Mouse (Mus musculus): ENCODE measurements around the gene Rasgef1a. TPM values are rescaled to one million over a fixed set of nuclear protein-coding genes. Genes with fewer than 3 reads are reported as not detected.

Rasgef1a gene
- polyA plus RNA-seq, 1 experiment from 2014 or later: 1.6 TPM

GRCm38 (mm10) chr6:118074151-118074550 lies 62.9 kb downstream of the Rasgef1a start:
- H3K4me3 ChIP-seq (ENCODE audit: inconsistent target): no peak overlapping the region
- H3K36me3 ChIP-seq (ENCODE audit: inconsistent target): no peaks in the 10 kb centered on the region
- no peaks in the 10 kb centered on the region for H3K79me2 ChIP-seq (ENCODE audit: inconsistent target)
- H3K27ac ChIP-seq: no peak overlapping the region
- 71% methylated on average over 3 of the region's 3 CpGs for WGBS (ENCODE audit: missing documents)

- H3K79me2 ChIP-seq (ENCODE audit: inconsistent target): no peaks in the 10 kb centered on the region
- no peak overlapping the region for H3K27ac ChIP-seq
- no peaks in the 10 kb centered on the region for H3K36me3 ChIP-seq (ENCODE audit: inconsistent target)
- 91% methylated on average over 3 of the region's 3 CpGs for WGBS (ENCODE audit: missing documents)
- H3K4me3 ChIP-seq (ENCODE audit: inconsistent target): no peak overlapping the region
These were observed 65.0 kb downstream of the Rasgef1a start for GRCm38 (mm10) chr6:118076256-118076655.

- H3K36me3 ChIP-seq (ENCODE audit: inconsistent target): no peaks in the 10 kb centered on the region
- no peak overlapping the region for H3K27ac ChIP-seq
- no peaks in the 10 kb centered on the region for H3K79me2 ChIP-seq (ENCODE audit: inconsistent target)
- no peak overlapping the region for H3K4me3 ChIP-seq (ENCODE audit: inconsistent target)
- WGBS (ENCODE audit: missing documents): 98% methylated on average over 8 of the region's 8 CpGs
These were observed 65.5 kb downstream of the Rasgef1a start for GRCm38 (mm10) chr6:118076748-118077147.

GRCm38 (mm10) chr6:118077421-118077820 lies 66.2 kb downstream of the Rasgef1a start:
- H3K79me2 ChIP-seq (ENCODE audit: inconsistent target): no peaks in the 10 kb centered on the region
- no peak overlapping the region for H3K4me3 ChIP-seq (ENCODE audit: inconsistent target)
- WGBS (ENCODE audit: missing documents): 27% methylated on average over 7 of the region's 7 CpGs
- H3K36me3 ChIP-seq (ENCODE audit: inconsistent target): no peaks in the 10 kb centered on the region
- no peak overlapping the region for H3K27ac ChIP-seq

- Histone ChIP-seq H3K27ac (no peak overlapping the region), H3K79me2 (ENCODE audit: inconsistent target) (no peaks in the 10 kb centered on the region), H3K4me3 (ENCODE audit: inconsistent target) (no peak overlapping the region), H3K36me3 (ENCODE audit: inconsistent target) (no peaks in the 10 kb centered on the region)
- WGBS (ENCODE audit: missing documents): 84% methylated on average over 10 of the region's 10 CpGs
These were observed 67.5 kb downstream of the Rasgef1a start for GRCm38 (mm10) chr6:118078751-118079150.

GRCm38 (mm10) chr6:118079292-118079691 lies 68.1 kb downstream of the Rasgef1a start:
- 78% methylated on average over 3 of the region's 3 CpGs for WGBS (ENCODE audit: missing documents)
- no peaks in the 10 kb centered on the region for H3K79me2 ChIP-seq (ENCODE audit: inconsistent target)
- H3K27ac ChIP-seq: no peak overlapping the region
- H3K4me3 ChIP-seq (ENCODE audit: inconsistent target): no peak overlapping the region
- H3K36me3 ChIP-seq (ENCODE audit: inconsistent target): no peaks in the 10 kb centered on the region

GRCm38 (mm10) chr6:118079762-118080465 lies 68.7 kb downstream of the Rasgef1a start:
- H3K27ac ChIP-seq: no peak overlapping the region
- WGBS (ENCODE audit: missing documents): 93% methylated on average over 10 of the region's 10 CpGs

GRCm38 (mm10) chr6:118080711-118081110 lies 69.5 kb downstream of the Rasgef1a start:
- no peaks in the 10 kb centered on the region for H3K79me2 ChIP-seq (ENCODE audit: inconsistent target)
- no peaks in the 10 kb centered on the region for H3K36me3 ChIP-seq (ENCODE audit: inconsistent target)
- H3K27ac ChIP-seq: no peak overlapping the region
- WGBS (ENCODE audit: missing documents): 96% methylated on average over 4 of the region's 4 CpGs
- H3K4me3 ChIP-seq (ENCODE audit: inconsistent target): no peak overlapping the region

More at GRCm38 (mm10) chr6:118079762-118080465, 68.7 kb downstream of the Rasgef1a start:
- no peak overlapping the region for H3K4me3 ChIP-seq (ENCODE audit: inconsistent target)
- no peaks in the 10 kb centered on the region for H3K79me2 ChIP-seq (ENCODE audit: inconsistent target)
- no peaks in the 10 kb centered on the region for H3K36me3 ChIP-seq (ENCODE audit: inconsistent target)

GRCm38 (mm10) chr6:118082384-118082783 lies 71.1 kb downstream of the Rasgef1a start:
- no peaks in the 10 kb centered on the region for H3K36me3 ChIP-seq (ENCODE audit: inconsistent target)
- WGBS (ENCODE audit: missing documents): 94% methylated on average over 3 of the region's 3 CpGs
- H3K79me2 ChIP-seq (ENCODE audit: inconsistent target): no peaks in the 10 kb centered on the region
- H3K27ac ChIP-seq: no peak overlapping the region
- H3K4me3 ChIP-seq (ENCODE audit: inconsistent target): no peak overlapping the region

GRCm38 (mm10) chr6:118083608-118084007 lies 72.4 kb downstream of the Rasgef1a start:
- Histone ChIP-seq H3K4me3 (ENCODE audit: inconsistent target) (no peak overlapping the region), H3K27ac (no peak overlapping the region), H3K79me2 (ENCODE audit: inconsistent target) (no peaks in the 10 kb centered on the region), H3K36me3 (ENCODE audit: inconsistent target) (no peaks in the 10 kb centered on the region)
- WGBS (ENCODE audit: missing documents): 89% methylated on average over 6 of the region's 6 CpGs

- Histone ChIP-seq H3K27ac (no peak overlapping the region), H3K36me3 (ENCODE audit: inconsistent target) (no peaks in the 10 kb centered on the region), H3K4me3 (ENCODE audit: inconsistent target) (no peak overlapping the region), H3K79me2 (ENCODE audit: inconsistent target) (no peaks in the 10 kb centered on the region)
- 89% methylated on average over 8 of the region's 8 CpGs for WGBS (ENCODE audit: missing documents)
These were observed 73.4 kb downstream of the Rasgef1a start for GRCm38 (mm10) chr6:118084596-118084995.

- Histone ChIP-seq H3K36me3 (ENCODE audit: inconsistent target) (no peaks in the 10 kb centered on the region), H3K4me3 (ENCODE audit: inconsistent target) (no peak overlapping the region), H3K79me2 (ENCODE audit: inconsistent target) (no peaks in the 10 kb centered on the region), H3K27ac (no peak overlapping the region)
- 69% methylated on average over 8 of the region's 8 CpGs for WGBS (ENCODE audit: missing documents)
These were observed 76.7 kb downstream of the Rasgef1a start for GRCm38 (mm10) chr6:118087955-118088354.

- H3K79me2 ChIP-seq (ENCODE audit: inconsistent target): no peaks in the 10 kb centered on the region
- no peak overlapping the region for H3K27ac ChIP-seq
- WGBS (ENCODE audit: missing documents): 91% methylated on average over 17 of the region's 17 CpGs
- H3K4me3 ChIP-seq (ENCODE audit: inconsistent target): no peak overlapping the region
- no peaks in the 10 kb centered on the region for H3K36me3 ChIP-seq (ENCODE audit: inconsistent target)
These were observed 77.7 kb downstream of the Rasgef1a start for GRCm38 (mm10) chr6:118088750-118089440.

GRCm38 (mm10) chr6:118090827-118091226 lies 79.6 kb downstream of the Rasgef1a start:
- no peak overlapping the region for H3K27ac ChIP-seq
- H3K4me3 ChIP-seq (ENCODE audit: inconsistent target): no peak overlapping the region
- H3K36me3 ChIP-seq (ENCODE audit: inconsistent target): no peaks in the 10 kb centered on the region
- H3K79me2 ChIP-seq (ENCODE audit: inconsistent target): no peaks in the 10 kb centered on the region
- WGBS (ENCODE audit: missing documents): 96% methylated on average over 9 of the region's 9 CpGs

- Histone ChIP-seq H3K27ac (no peak overlapping the region), H3K4me3 (ENCODE audit: inconsistent target) (no peak overlapping the region), H3K36me3 (ENCODE audit: inconsistent target) (no peaks in the 10 kb centered on the region), H3K79me2 (ENCODE audit: inconsistent target) (no peaks in the 10 kb centered on the region)
- 96% methylated on average over 8 of the region's 8 CpGs for WGBS (ENCODE audit: missing documents)
These were observed 86.6 kb downstream of the Rasgef1a start for GRCm38 (mm10) chr6:118097765-118098365.
